Mouse (Mus musculus): ENCODE results near the gene Slc5a8.

GRCm38 (mm10) chr10:88848876-88849476 lies 36.8 kb upstream of the Slc5a8 start:
- TF ChIP-seq CTCF (IDR thresholded peaks at IDR 0.05; ENCODE audit: low read depth, low read length) (no peak), POLR2A (IDR thresholded peaks at IDR 0.05; ENCODE audit: borderline replicate concordance, low read depth, low read length) (no peak)

Measured in bone marrow macrophage, adult 2 months (primary cell).